Mouse (Mus musculus) hindbrain, embryonic 13.5 days (tissue): ENCODE data around the gene Kl. TPM values are rescaled to one million over a fixed set of nuclear protein-coding genes. Genes with fewer than 3 reads are reported as not detected.

Source experiments
- ATAC-seq: fragments of 200-750 bp; cut with Nextera tagmentation; 2 replicates; pipeline ENCODE4 v1.8.0; 2017; ENCODE audit warnings: moderate TSS enrichment; ENCODE audit not compliant: low FRiP score
- H3K27ac ChIP-seq: fragments of 300-500 bp; sonication (generic); 2 replicates; pipeline ENCODE4 v1.5.1; 2015; ENCODE audit warnings: inconsistent platforms, mild to moderate bottlenecking, moderate library complexity
- H3K27me3 ChIP-seq: fragments of 300-500 bp; sonication (generic); 2 replicates; pipeline ENCODE4 v1.6.1; 2015; ENCODE audit warnings: mild to moderate bottlenecking, inconsistent platforms
- H3K36me3 ChIP-seq: fragments of 300-500 bp; sonication (generic); 2 replicates; pipeline ENCODE4 v1.6.1; 2015; ENCODE audit warnings: mild to moderate bottlenecking, inconsistent platforms
- H3K4me1 ChIP-seq: fragments of 300-500 bp; sonication (generic); replicated peaks from 2 replicates; pipeline ENCODE4 v1.6.1; 2015; ENCODE audit warnings: inconsistent platforms
- H3K4me2 ChIP-seq: fragments of 300-500 bp; sonication (generic); 2 replicates; pipeline ENCODE4 v1.6.1; 2015; ENCODE audit warnings: inconsistent platforms, mild to moderate bottlenecking, moderate library complexity
- H3K4me3 ChIP-seq: fragments of 300-500 bp; sonication (generic); 2 replicates; pipeline ENCODE4 v1.5.1; 2015; ENCODE audit warnings: mild to moderate bottlenecking, inconsistent platforms
- H3K9ac ChIP-seq: fragments of 300-500 bp; sonication (generic); 2 replicates; pipeline ENCODE4 v1.6.1; 2015; ENCODE audit warnings: mild to moderate bottlenecking, inconsistent platforms
- H3K9me3 ChIP-seq: fragments of 300-500 bp; sonication (generic); 2 replicates; pipeline ENCODE4 v1.6.1; 2016; ENCODE audit warnings: inconsistent platforms
- WGBS: fragments of 180-500 bp; shearing (Covaris S2); methylation state at CpG from one replicate; pipeline ENCODE4 v1.1.7; 2015; 5-methylcytosine and 5-hydroxymethylcytosine counted together
- polyA plus RNA-seq: library from polyadenylated mRNA; unstranded; fragments of >200 nt; fragmentation: Nextera tagmentation; extraction: Ambion mirVana; gene quantifications from 2 replicates; pipeline ENCODE4 v1.2.1, GENCODE M21; 2015

The Kl gene
- polyA plus RNA-seq, 1 experiment from 2014 or later = 0.69 TPM

DNA sequence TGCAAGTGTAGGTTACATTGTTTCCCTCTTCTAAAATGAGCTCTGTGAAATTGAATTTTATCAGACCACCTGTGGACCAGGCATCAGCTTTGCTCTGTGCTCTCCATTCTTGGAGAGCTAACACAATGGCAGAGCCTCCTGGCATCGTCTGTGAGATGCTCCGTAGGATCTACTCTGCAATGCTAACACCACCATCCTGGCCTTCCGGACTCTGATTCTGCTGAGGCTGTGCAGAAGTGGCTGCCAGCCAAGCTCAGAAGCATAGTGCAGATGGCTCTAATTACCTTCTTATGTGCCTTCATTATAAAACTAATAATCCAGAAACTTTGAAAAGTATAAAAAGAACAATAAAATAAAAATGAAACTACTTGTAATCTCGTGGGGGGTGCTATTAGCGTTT lies 16.2 kb upstream of the Kl start:
- no peaks in the 10 kb centered on the region for H3K27me3 ChIP-seq
- no peak overlapping the region for H3K4me2 ChIP-seq
- no peak overlapping the region for H3K4me3 ChIP-seq
- no peak for ATAC-seq
- H3K4me1 ChIP-seq = peaks cover 11% of the 10 kb centered on the region
- no peaks in the 10 kb centered on the region for H3K36me3 ChIP-seq
- H3K27ac ChIP-seq = no peak overlapping the region
- H3K9ac ChIP-seq = no peak overlapping the region
- 51% methylated on average over 5 of the region's 5 CpGs for WGBS
- no peaks in the 10 kb centered on the region for H3K9me3 ChIP-seq

GRCm38 (mm10) chr5:150936807-150937206 lies 15.6 kb upstream of the Kl start:
- WGBS = 75% methylated on average over 4 of the region's 4 CpGs
- ATAC-seq = no peak

GRCm38 (mm10) chr5:150937501-150937900 lies 14.9 kb upstream of the Kl start:
- no peaks in the 10 kb centered on the region for H3K9me3 ChIP-seq
- H3K9ac ChIP-seq = no peak overlapping the region
- peaks cover 11% of the 10 kb centered on the region for H3K4me1 ChIP-seq
- H3K4me2 ChIP-seq = no peak overlapping the region
- no peak overlapping the region for H3K27ac ChIP-seq
- H3K27me3 ChIP-seq = no peaks in the 10 kb centered on the region
- 55% methylated on average over 2 of the region's 2 CpGs for WGBS
- no peak for ATAC-seq
- no peak overlapping the region for H3K4me3 ChIP-seq
- H3K36me3 ChIP-seq = no peaks in the 10 kb centered on the region

More at GRCm38 (mm10) chr5:150936807-150937206, 15.6 kb upstream of the Kl start:
- Histone ChIP-seq H3K4me3 (no peak overlapping the region), H3K27me3 (no peaks in the 10 kb centered on the region), H3K4me2 (no peak overlapping the region), H3K36me3 (no peaks in the 10 kb centered on the region), H3K9ac (no peak overlapping the region), H3K9me3 (no peaks in the 10 kb centered on the region), H3K4me1 (peaks cover 11% of the 10 kb centered on the region), H3K27ac (no peak overlapping the region)

- WGBS = 97% methylated on average over 2 of the region's 2 CpGs
- Histone ChIP-seq H3K9ac (no peak overlapping the region), H3K4me1 (no peaks in the 10 kb centered on the region), H3K4me2 (no peak overlapping the region), H3K4me3 (no peak overlapping the region), H3K9me3 (0 out of 2 replicates have a peak, but pooled peaks cover 6% of the 10 kb centered on the region), H3K36me3 (no peaks in the 10 kb centered on the region), H3K27me3 (0 out of 2 replicates have a peak, but pooled peaks cover 2% of the 10 kb centered on the region), H3K27ac (no peak overlapping the region)
- no peak for ATAC-seq
Observed at GRCm38 (mm10) chr5:150945576-150945975, 6.8 kb upstream of the Kl start.

- H3K4me1 ChIP-seq = peaks cover 15% of the 10 kb centered on the region
- 88% methylated on average over 3 of the region's 3 CpGs for WGBS
- no peak for ATAC-seq
- 0 out of 2 replicates have a peak, but pooled peaks cover 6% of the 10 kb centered on the region for H3K9me3 ChIP-seq
- no peak overlapping the region for H3K9ac ChIP-seq
- H3K36me3 ChIP-seq = no peaks in the 10 kb centered on the region
- peaks cover 33% of the 10 kb centered on the region for H3K27me3 ChIP-seq
- no peak overlapping the region for H3K4me2 ChIP-seq
- H3K27ac ChIP-seq = no peak overlapping the region
- no peak overlapping the region for H3K4me3 ChIP-seq
Observed at GRCm38 (mm10) chr5:150949131-150949530, 3.3 kb upstream of the Kl start.

- 91% methylated on average over 7 of the region's 7 CpGs for WGBS
- Histone ChIP-seq H3K4me1 (peaks cover 15% of the 10 kb centered on the region), H3K4me2 (no peak overlapping the region), H3K36me3 (no peaks in the 10 kb centered on the region), H3K9me3 (no peaks in the 10 kb centered on the region), H3K4me3 (no peak overlapping the region), H3K9ac (no peak overlapping the region), H3K27me3 (peaks cover 45% of the 10 kb centered on the region), H3K27ac (no peak overlapping the region)
- ATAC-seq = no peak
Observed at GRCm38 (mm10) chr5:150951325-150951724, 1.1 kb upstream of the Kl start.

DNA sequence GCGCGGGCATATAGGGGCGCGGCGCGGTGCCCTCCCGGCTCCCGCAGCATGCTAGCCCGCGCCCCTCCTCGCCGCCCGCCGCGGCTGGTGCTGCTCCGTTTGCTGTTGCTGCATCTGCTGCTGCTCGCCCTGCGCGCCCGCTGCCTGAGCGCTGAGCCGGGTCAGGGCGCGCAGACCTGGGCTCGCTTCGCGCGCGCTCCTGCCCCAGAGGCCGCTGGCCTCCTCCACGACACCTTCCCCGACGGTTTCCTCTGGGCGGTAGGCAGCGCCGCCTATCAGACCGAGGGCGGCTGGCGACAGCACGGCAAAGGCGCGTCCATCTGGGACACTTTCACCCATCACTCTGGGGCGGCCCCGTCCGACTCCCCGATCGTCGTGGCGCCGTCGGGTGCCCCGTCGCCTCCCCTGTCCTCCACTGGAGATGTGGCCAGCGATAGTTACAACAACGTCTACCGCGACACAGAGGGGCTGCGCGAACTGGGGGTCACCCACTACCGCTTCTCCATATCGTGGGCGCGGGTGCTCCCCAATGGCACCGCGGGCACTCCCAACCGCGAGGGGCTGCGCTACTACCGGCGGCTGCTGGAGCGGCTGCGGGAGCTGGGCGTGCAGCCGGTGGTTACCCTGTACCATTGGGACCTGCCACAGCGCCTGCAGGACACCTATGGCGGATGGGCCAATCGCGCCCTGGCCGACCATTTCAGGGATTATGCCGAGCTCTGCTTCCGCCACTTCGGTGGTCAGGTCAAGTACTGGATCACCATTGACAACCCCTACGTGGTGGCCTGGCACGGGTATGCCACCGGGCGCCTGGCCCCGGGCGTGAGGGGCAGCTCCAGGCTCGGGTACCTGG lies 488 bp downstream of the Kl start:
- H3K27me3 ChIP-seq = peaks cover 45% of the 10 kb centered on the region
- peak overlapping the region; percentile 72 for H3K9ac ChIP-seq
- ATAC-seq = peak; percentile 77
- H3K4me1 ChIP-seq = peaks cover 15% of the 10 kb centered on the region
- no peaks in the 10 kb centered on the region for H3K9me3 ChIP-seq
- no peaks in the 10 kb centered on the region for H3K36me3 ChIP-seq
- H3K4me2 ChIP-seq = peak overlapping the region; percentile 77
- H3K4me3 ChIP-seq = peak overlapping the region; percentile 55
- WGBS = 3% methylated on average over 89 of the region's 89 CpGs
- no peak overlapping the region for H3K27ac ChIP-seq

GRCm38 (mm10) chr5:150954791-150955190 lies 2.4 kb downstream of the Kl start:
- Histone ChIP-seq H3K9me3 (no peaks in the 10 kb centered on the region), H3K4me1 (peaks cover 15% of the 10 kb centered on the region), H3K9ac (no peak overlapping the region), H3K36me3 (no peaks in the 10 kb centered on the region), H3K27me3 (peaks cover 45% of the 10 kb centered on the region), H3K27ac (no peak overlapping the region), H3K4me3 (no peak overlapping the region), H3K4me2 (no peak overlapping the region)
- 84% methylated on average over 9 of the region's 9 CpGs for WGBS
- no peak for ATAC-seq

DNA sequence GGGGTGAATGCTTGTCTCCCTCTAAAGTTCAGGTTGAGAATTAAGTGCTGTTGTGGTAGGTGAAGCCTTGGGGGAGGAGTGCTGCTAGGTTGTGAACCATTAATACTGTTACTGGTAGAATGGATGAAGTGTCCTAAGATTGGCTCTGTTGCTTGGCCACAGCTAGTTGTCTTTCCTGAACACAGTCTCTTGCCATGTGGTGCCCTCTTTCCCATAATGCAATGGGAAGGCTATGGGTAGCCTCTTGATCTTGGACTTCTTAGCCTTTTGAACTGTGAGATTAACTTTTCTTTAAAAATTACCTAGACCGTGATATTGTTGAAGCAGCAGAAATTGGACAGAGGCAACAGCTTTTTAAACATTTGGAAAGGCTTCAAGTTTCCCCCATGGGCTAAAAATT lies 7.5 kb downstream of the Kl start:
- Histone ChIP-seq H3K4me3 (no peak overlapping the region), H3K27ac (no peak overlapping the region), H3K9ac (no peak overlapping the region), H3K4me2 (no peak overlapping the region), H3K4me1 (no peaks in the 10 kb centered on the region), H3K27me3 (peaks cover 4% of the 10 kb centered on the region; the same call in 1 of the 2 replicates), H3K9me3 (no peaks in the 10 kb centered on the region), H3K36me3 (no peaks in the 10 kb centered on the region)
- WGBS = 91% methylated on average over 1 of the region's 1 CpGs
- no peak for ATAC-seq

DNA sequence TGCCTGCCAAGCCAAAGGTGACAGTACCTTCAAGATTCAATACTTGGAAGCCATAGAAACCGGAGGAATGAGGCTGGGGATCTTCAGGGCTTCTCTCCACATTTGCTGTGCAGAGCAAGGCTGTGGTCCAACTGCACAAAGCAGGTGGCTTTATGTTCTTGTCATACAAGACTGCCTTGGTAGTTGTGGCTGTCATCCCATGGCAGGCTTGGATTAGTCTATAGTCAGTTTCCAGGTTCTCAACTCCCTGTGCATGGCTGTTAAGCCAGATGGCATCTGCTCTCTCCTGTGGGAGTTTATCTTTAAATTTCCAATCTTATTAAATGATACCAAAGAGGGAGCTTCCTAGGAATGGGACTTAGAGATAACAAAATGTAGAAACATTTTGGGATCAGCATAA lies 9.2 kb downstream of the Kl start:
- H3K4me3 ChIP-seq = no peak overlapping the region
- H3K9me3 ChIP-seq = no peaks in the 10 kb centered on the region
- WGBS = 74% methylated on average over 1 of the region's 1 CpGs
- H3K36me3 ChIP-seq = no peaks in the 10 kb centered on the region
- no peaks in the 10 kb centered on the region for H3K4me1 ChIP-seq
- no peaks in the 10 kb centered on the region for H3K27me3 ChIP-seq
- no peak for ATAC-seq
- no peak overlapping the region for H3K27ac ChIP-seq
- no peak overlapping the region for H3K4me2 ChIP-seq
- no peak overlapping the region for H3K9ac ChIP-seq

- 76% methylated on average over 1 of the region's 1 CpGs for WGBS
Observed at GRCm38 (mm10) chr5:150962756-150963155, 10.3 kb downstream of the Kl start.

GRCm38 (mm10) chr5:150967925-150968324 lies 15.5 kb downstream of the Kl start:
- no peak overlapping the region for H3K9ac ChIP-seq
- 96% methylated on average over 2 of the region's 2 CpGs for WGBS
- no peak for ATAC-seq
- H3K4me1 ChIP-seq = peaks cover 9% of the 10 kb centered on the region
- no peak overlapping the region for H3K4me3 ChIP-seq
- H3K27ac ChIP-seq = no peak overlapping the region
- H3K9me3 ChIP-seq = no peaks in the 10 kb centered on the region
- H3K27me3 ChIP-seq = no peaks in the 10 kb centered on the region
- no peak overlapping the region for H3K4me2 ChIP-seq
- H3K36me3 ChIP-seq = no peaks in the 10 kb centered on the region

More at GRCm38 (mm10) chr5:150962756-150963155, 10.3 kb downstream of the Kl start:
- Histone ChIP-seq H3K4me3 (no peak overlapping the region), H3K36me3 (no peaks in the 10 kb centered on the region), H3K27ac (no peak overlapping the region), H3K27me3 (no peaks in the 10 kb centered on the region), H3K4me2 (no peak overlapping the region), H3K9me3 (no peaks in the 10 kb centered on the region), H3K4me1 (no peaks in the 10 kb centered on the region), H3K9ac (no peak overlapping the region)
- ATAC-seq = no peak

DNA sequence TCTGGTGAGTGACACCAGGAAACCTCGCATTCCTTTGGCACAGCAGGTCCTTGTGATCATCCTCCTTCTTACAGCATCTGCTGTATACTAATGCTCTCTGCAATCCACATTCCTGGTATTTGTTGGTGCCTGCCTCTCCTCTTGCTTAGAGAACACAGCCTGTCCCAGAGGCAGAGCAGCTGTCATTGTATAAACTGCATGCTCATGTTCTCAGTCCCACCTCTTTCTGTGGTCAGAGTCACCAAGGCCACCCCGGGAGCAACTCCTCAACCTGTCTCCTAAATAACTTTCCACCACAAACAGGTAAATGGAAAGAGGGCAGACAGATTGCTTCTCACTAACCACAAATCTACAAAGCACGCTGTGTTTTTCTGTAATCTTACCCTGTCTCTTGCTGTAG lies 18.1 kb downstream of the Kl start:
- Histone ChIP-seq H3K4me2 (no peak overlapping the region), H3K4me3 (no peak overlapping the region), H3K36me3 (no peaks in the 10 kb centered on the region), H3K27me3 (no peaks in the 10 kb centered on the region), H3K27ac (no peak overlapping the region), H3K4me1 (peaks cover 9% of the 10 kb centered on the region), H3K9me3 (no peaks in the 10 kb centered on the region), H3K9ac (0 out of 2 replicates have a peak overlapping the region, but pooled peaks have one; percentile 13)
- WGBS = 57% methylated on average over 3 of the region's 3 CpGs
- ATAC-seq = no peak
